9 mouse cellular contexts compared by ENCODE assay signal in the genomic region with DNA sequence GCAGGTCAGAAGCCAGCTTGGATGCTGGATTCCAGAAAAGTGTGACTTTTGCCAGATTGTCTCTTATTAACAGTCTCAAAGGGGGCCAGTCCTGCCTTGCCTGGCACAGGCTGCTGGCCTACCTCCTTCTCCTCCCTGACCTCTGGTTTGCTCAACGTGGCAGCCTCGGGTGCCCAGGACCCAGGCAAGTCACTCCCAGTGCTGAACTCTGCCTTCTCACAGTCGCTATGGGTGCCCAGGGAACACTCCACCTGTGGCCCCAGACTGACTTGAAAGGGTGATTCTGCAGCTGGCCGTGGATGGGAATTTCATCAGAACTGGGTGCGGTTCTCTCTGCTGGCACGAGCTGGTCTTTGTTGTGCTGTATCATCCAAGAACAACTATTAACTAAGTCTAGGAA.
DNase-seq lines count a peak whose midpoint lies in the region.
"Had no signal": no experiment of that assay in that cellular context is flagged by ENCODE, and none has a peak within 500 bp of the region (broad histone marks: within the 10 kb centered on the region; RNA-seq: fewer than 3 reads in every experiment).

No protein-coding gene starts in this region.

- intact Hi-C loops in heart, postnatal 25 days (cut with DNase I): loop anchor here (5.0 kb wide), 2 partner anchors 38 to 77 kb away; no protein-coding TSS in a partner anchor

- DNase-seq in heart, postnatal 25 days (ENCODE audit: low spot score): peak; percentile 57
- no peak for DNase-seq in heart, adult 8-10 months (ENCODE audit: low spot score)
- peak; percentile 45 for DNase-seq in NIH3T3 (ENCODE audit: low read depth)
- peak; percentile 40 for DNase-seq in fibroblast of lung, adult 2 months (ENCODE audit: low read depth)
- peak; percentile 49 for DNase-seq in lung, postnatal 25 days (ENCODE audit: low spot score)
- DNase-seq in urinary bladder, postnatal 4 days (ENCODE audit: low spot score in 2 of 2): no peak
- no peak for DNase-seq in thymus, postnatal 36 days
- DNase-seq: cerebellum, adult 2 months; thymus, postnatal 14 days had no signal

Comparison
In these comparisons a context has a peak if more than half of its experiments do, and no peak if none do; other contexts are left out.
1. DNase-seq: peak in heart, postnatal 25 days (single experiment), NIH3T3 (single experiment), fibroblast of lung, adult 2 months (single experiment) and lung, postnatal 25 days (single experiment); none in heart, adult 8-10 months (single experiment), urinary bladder, postnatal 4 days (0 of 2) and thymus, postnatal 36 days (0 of 2).